Mouse (Mus musculus) intestine, embryonic 16.5 days (tissue): ENCODE results near the gene Sec1. TPM values are rescaled to one million over a fixed set of nuclear protein-coding genes. Genes with fewer than 3 reads are reported as not detected.

Source experiments
- ATAC-seq: fragments of 200-750 bp; cut with Nextera tagmentation; 2 replicates; pipeline ENCODE4 v1.8.0; 2017; ENCODE audit warnings: moderate TSS enrichment, moderate library complexity
- H3K27ac ChIP-seq: fragments of 300-500 bp; sonication (generic); 2 replicates; pipeline ENCODE4 v1.5.1; 2014; ENCODE audit warnings: mild to moderate bottlenecking, low read length
- H3K27me3 ChIP-seq: fragments of 300-500 bp; sonication (generic); replicated peaks from 2 replicates; pipeline ENCODE4 v1.6.1; 2014; ENCODE audit warnings: low read length, control low read depth, mixed read lengths; ENCODE audit not compliant: control insufficient read depth, insufficient read depth
- H3K36me3 ChIP-seq: fragments of 300-500 bp; sonication (generic); 2 replicates; pipeline ENCODE4 v1.6.1; 2014; ENCODE audit warnings: low read length, control low read depth; ENCODE audit not compliant: control insufficient read depth, insufficient read depth
- H3K4me1 ChIP-seq: fragments of 300-500 bp; sonication (generic); 2 replicates; pipeline ENCODE4 v1.6.1; 2014; ENCODE audit warnings: low read length, control low read depth, mixed read lengths; ENCODE audit not compliant: control insufficient read depth, insufficient read depth
- H3K4me2 ChIP-seq: fragments of 300-500 bp; sonication (generic); 2 replicates; pipeline ENCODE4 v1.6.1; 2014; ENCODE audit warnings: low read depth, low read length, control low read depth
- H3K4me3 ChIP-seq: fragments of 300-500 bp; sonication (generic); 2 replicates; pipeline ENCODE4 v1.5.1; 2014; ENCODE audit warnings: mild to moderate bottlenecking, low read length
- H3K9ac ChIP-seq: fragments of 300-500 bp; sonication (generic); 2 replicates; pipeline ENCODE4 v1.6.1; 2014; ENCODE audit warnings: low read depth, low read length
- H3K9me3 ChIP-seq: fragments of 300-500 bp; sonication (generic); 2 replicates; pipeline ENCODE4 v1.6.1; 2016; ENCODE audit warnings: low read length, control low read depth; ENCODE audit not compliant: control insufficient read depth
- WGBS: fragments of 180-500 bp; shearing (Covaris S2); extraction: QIAGEN DNeasy Blood & Tissue Kit; methylation state at CpG from one replicate; pipeline ENCODE4 v1.1.7; 2014; 5-methylcytosine and 5-hydroxymethylcytosine counted together
- polyA plus RNA-seq: library from polyadenylated mRNA; unstranded; fragments of >200 nt; fragmentation: Nextera tagmentation; extraction: Ambion mirVana; gene quantifications from 2 replicates; pipeline ENCODE4 v1.2.1, GENCODE M21; 2015

Gene Sec1
- polyA plus RNA-seq, 1 experiment from 2014 or later: 2.7 TPM

GRCm38 (mm10) chr7:45726419-45726818 lies 32.2 kb upstream of the Sec1 start:
- H3K27ac ChIP-seq: peak overlapping the region; percentile 79
- H3K27me3 ChIP-seq: no peaks in the 10 kb centered on the region
- no peak overlapping the region for H3K4me3 ChIP-seq
- no peaks in the 10 kb centered on the region for H3K9me3 ChIP-seq
- ATAC-seq: no peak
- H3K4me1 ChIP-seq: peaks cover 41% of the 10 kb centered on the region
- peaks cover 17% of the 10 kb centered on the region for H3K36me3 ChIP-seq
- 90% methylated on average over 10 of the region's 10 CpGs for WGBS
- no peak overlapping the region for H3K4me2 ChIP-seq
- peak overlapping the region; percentile 35; the same call in 1 of the 2 replicates for H3K9ac ChIP-seq

- Histone ChIP-seq H3K4me3 (no peak within 1 kb of the TSS), H3K4me2 (no peak within 1 kb of the TSS), H3K9me3 (no peaks in the 10 kb centered on the region), H3K4me1 (peaks cover 35% of the 10 kb centered on the region), H3K27ac (peak within 1 kb of the TSS; percentile 79), H3K9ac (peak within 1 kb of the TSS; percentile 35; the same call in 1 of the 2 replicates), H3K36me3 (peaks cover 19% of the 10 kb centered on the region), H3K27me3 (no peaks in the 10 kb centered on the region)
- WGBS: 92% methylated on average over 11 of the region's 11 CpGs
- no peak for ATAC-seq
Measured at GRCm38 (mm10) chr7:45725713-45726112, 31.5 kb upstream of the Sec1 start, which contains the start of gene Spaca4. Gene Spaca4 (minus strand): TSS chr7:45725813.

- Histone ChIP-seq H3K9me3 (no peaks in the 10 kb centered on the region), H3K27me3 (no peaks in the 10 kb centered on the region), H3K9ac (0 out of 2 replicates have a peak overlapping the region, but pooled peaks have one; percentile 18), H3K4me1 (peaks cover 30% of the 10 kb centered on the region), H3K27ac (no peak overlapping the region), H3K4me3 (no peak overlapping the region), H3K36me3 (peaks cover 20% of the 10 kb centered on the region), H3K4me2 (no peak overlapping the region)
- ATAC-seq: no peak
- 87% methylated on average over 9 of the region's 9 CpGs for WGBS
Measured at GRCm38 (mm10) chr7:45725151-45725550, 30.9 kb upstream of the Sec1 start.

- Histone ChIP-seq H3K4me1 (peaks cover 35% of the 10 kb centered on the region), H3K9ac (no peak overlapping the region), H3K36me3 (peaks cover 27% of the 10 kb centered on the region), H3K27ac (no peak overlapping the region), H3K9me3 (no peaks in the 10 kb centered on the region), H3K4me3 (no peak overlapping the region), H3K4me2 (no peak overlapping the region), H3K27me3 (no peaks in the 10 kb centered on the region)
- no peak for ATAC-seq
- 93% methylated on average over 14 of the region's 14 CpGs for WGBS
Measured at GRCm38 (mm10) chr7:45723781-45724180, 29.6 kb upstream of the Sec1 start.

- Histone ChIP-seq H3K36me3 (peaks cover 27% of the 10 kb centered on the region), H3K4me3 (no peak overlapping the region), H3K4me2 (no peak overlapping the region), H3K4me1 (peaks cover 34% of the 10 kb centered on the region), H3K9ac (no peak overlapping the region), H3K27ac (no peak overlapping the region), H3K27me3 (no peaks in the 10 kb centered on the region), H3K9me3 (no peaks in the 10 kb centered on the region)
- ATAC-seq: no peak
- 73% methylated on average over 4 of the region's 4 CpGs for WGBS
Measured at GRCm38 (mm10) chr7:45723301-45723700, 29.1 kb upstream of the Sec1 start.

- H3K4me3 ChIP-seq: peak overlapping the region; percentile 42
- peak overlapping the region; percentile 55 for H3K4me2 ChIP-seq
- H3K9ac ChIP-seq: peak overlapping the region; percentile 49
- peaks cover 28% of the 10 kb centered on the region for H3K4me1 ChIP-seq
- ATAC-seq: no peak
- no peaks in the 10 kb centered on the region for H3K27me3 ChIP-seq
- WGBS: 75% methylated on average over 13 of the region's 13 CpGs
- peaks cover 27% of the 10 kb centered on the region for H3K36me3 ChIP-seq
- H3K27ac ChIP-seq: peak overlapping the region; percentile 42; the same call in 1 of the 2 replicates
- H3K9me3 ChIP-seq: no peaks in the 10 kb centered on the region
Measured at GRCm38 (mm10) chr7:45722348-45722713, 28.1 kb upstream of the Sec1 start.

- Histone ChIP-seq H3K27ac (peak overlapping the region; percentile 42), H3K4me1 (peaks cover 29% of the 10 kb centered on the region), H3K9ac (peak overlapping the region; percentile 49), H3K36me3 (peaks cover 27% of the 10 kb centered on the region), H3K27me3 (no peaks in the 10 kb centered on the region), H3K4me2 (peak overlapping the region; percentile 55), H3K9me3 (no peaks in the 10 kb centered on the region), H3K4me3 (peak overlapping the region; percentile 42)
- WGBS: 71% methylated on average over 13 of the region's 13 CpGs
- no peak for ATAC-seq
Measured at GRCm38 (mm10) chr7:45721642-45722347, 27.6 kb upstream of the Sec1 start.

- Histone ChIP-seq H3K36me3 (peaks cover 27% of the 10 kb centered on the region), H3K27ac (peak overlapping the region; percentile 42), H3K27me3 (no peaks in the 10 kb centered on the region), H3K4me3 (peak overlapping the region; percentile 42), H3K4me1 (peaks cover 29% of the 10 kb centered on the region), H3K9me3 (no peaks in the 10 kb centered on the region), H3K4me2 (peak overlapping the region; percentile 55), H3K9ac (peak overlapping the region; percentile 49)
- ATAC-seq: no peak
- WGBS: 58% methylated on average over 7 of the region's 7 CpGs
Measured at GRCm38 (mm10) chr7:45721234-45721571, 27.0 kb upstream of the Sec1 start.

- WGBS: 68% methylated on average over 14 of the region's 14 CpGs
- no peaks in the 10 kb centered on the region for H3K27me3 ChIP-seq
- H3K36me3 ChIP-seq: peaks cover 27% of the 10 kb centered on the region
- no peaks in the 10 kb centered on the region for H3K9me3 ChIP-seq
- H3K4me3 ChIP-seq: peak within 1 kb of the TSS; percentile 85
- H3K4me2 ChIP-seq: peak within 1 kb of the TSS; percentile 81
- peak within 1 kb of the TSS; percentile 98 for H3K9ac ChIP-seq
- ATAC-seq: peak; percentile 86
- peaks cover 35% of the 10 kb centered on the region for H3K4me1 ChIP-seq
- peak within 1 kb of the TSS; percentile 88 for H3K27ac ChIP-seq
Measured at GRCm38 (mm10) chr7:45720413-45721233, 26.4 kb upstream of the Sec1 start, which contains the start of gene Fam83e. Gene Fam83e (plus strand): TSS chr7:45721212.
